Mouse (Mus musculus) CD4-positive, CD25-positive, alpha-beta regulatory T cell, adult 2 months (primary cell): ENCODE data around the gene Tsen34.
"Not testable (repeated sequence)": the region's sequence is repeated elsewhere in the genome, so short reads cannot be mapped to it uniquely, and the experiment has no call there.

ENCODE experiments used
- DNase-seq: peaks from one replicate; pipeline ENCODE4 v3.0.0-alpha.2; 2012; ENCODE audit warnings: low read depth, low spot score

Gene Tsen34

GRCm38 (mm10) chr7:3720268-3720667 is 27.6 kb downstream of the Tsen34 start, which contains the start of gene Pirb:
Gene Pirb (minus strand): TSS chr7:3720391.
- not testable (repeated sequence) for DNase-seq

- not testable (repeated sequence) for DNase-seq
Measured at GRCm38 (mm10) chr7:3725459-3725858, 32.8 kb downstream of the Tsen34 start.

DNA sequence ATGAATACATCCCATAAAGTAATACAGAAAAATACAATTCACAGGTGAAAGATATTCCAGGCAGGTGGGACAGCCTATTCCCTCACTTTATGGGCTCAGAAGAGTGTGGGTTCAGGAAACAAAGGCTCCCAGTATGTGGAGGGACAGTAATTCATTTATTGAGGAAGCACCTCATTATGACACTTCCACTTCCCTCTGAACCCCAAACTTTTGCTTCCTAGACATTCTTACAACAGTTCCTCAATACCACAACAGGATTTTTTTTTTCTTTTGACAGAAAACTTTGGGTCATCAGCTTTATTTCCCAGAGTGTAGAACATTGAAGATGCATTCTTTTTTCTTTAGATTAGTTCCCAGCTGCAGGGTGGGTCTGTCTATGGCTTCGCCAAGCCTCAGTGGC is 40.0 kb downstream of the Tsen34 start:
- DNase-seq: not testable (repeated sequence)
